Mouse (Mus musculus): ENCODE results near the gene Enkd1.

DNA sequence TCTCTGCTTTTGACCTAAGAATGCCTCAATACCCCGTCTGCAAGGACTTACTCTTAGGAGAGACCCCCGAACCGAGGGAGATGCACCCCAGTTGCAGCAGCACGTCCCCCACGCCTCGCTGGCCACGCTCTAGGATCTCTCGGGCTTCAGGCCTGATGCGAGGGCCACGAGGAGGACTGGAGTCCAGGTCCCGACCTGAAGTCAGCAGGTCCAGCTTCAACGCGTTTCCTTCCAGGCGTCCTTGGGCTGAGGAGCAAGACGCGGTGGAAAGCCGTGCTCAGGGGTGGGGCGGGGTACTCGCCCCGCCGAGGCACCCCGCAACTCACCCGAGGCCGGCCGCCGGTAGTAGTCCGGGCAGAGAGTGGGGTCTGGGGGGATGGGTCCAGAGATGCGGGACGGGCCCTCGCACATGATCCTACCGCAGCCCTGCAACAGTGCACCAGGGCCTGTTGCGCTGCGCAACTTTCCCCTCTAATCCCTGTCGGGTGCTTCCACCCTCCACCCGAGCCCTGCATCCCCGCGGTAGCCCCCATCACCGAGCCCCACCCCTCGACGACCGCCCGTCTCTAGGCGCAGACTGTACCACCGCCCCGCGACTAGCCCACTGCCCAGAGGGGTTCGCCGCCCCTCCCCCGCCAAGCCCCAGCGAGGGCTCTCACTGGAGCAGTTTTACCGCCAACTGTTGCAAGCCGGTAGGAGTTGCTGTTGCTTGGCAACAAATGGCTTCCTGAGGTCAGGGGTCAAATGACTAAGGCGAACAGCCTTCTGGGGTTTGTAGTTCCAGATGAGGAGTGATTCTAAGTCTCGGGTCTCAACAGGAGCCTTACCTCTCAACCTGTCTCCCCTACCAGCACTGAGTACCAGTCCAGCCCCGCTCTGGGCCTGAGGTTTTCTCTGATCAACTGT, at the start of gene Enkd1, which contains the start of gene 4933405L10Rik:
- TF ChIP-seq POLR2A (IDR thresholded peaks at IDR 0.05; ENCODE audit: borderline replicate concordance, extremely low read depth, insufficient read depth, insufficient read length, poor library complexity, severe bottlenecking) (peak; percentile 26; the same call in 1 of the 2 replicates), CTCF (IDR thresholded peaks at IDR 0.05; ENCODE audit: borderline replicate concordance, extremely low read depth, insufficient read depth, insufficient read length) (no peak)

Data from brain, embryonic 14.5 days (tissue).